Mouse (Mus musculus): ENCODE measurements around the gene 1110051M20Rik. TPM values are rescaled to one million over a fixed set of nuclear protein-coding genes. Genes with fewer than 3 reads are reported as not detected.
A peak's percentile ranks its signal among the peaks of the same experiment; 100 is the strongest.

1110051M20Rik gene
- polyA plus RNA-seq, 1 experiment, result 10.3 TPM

DNA sequence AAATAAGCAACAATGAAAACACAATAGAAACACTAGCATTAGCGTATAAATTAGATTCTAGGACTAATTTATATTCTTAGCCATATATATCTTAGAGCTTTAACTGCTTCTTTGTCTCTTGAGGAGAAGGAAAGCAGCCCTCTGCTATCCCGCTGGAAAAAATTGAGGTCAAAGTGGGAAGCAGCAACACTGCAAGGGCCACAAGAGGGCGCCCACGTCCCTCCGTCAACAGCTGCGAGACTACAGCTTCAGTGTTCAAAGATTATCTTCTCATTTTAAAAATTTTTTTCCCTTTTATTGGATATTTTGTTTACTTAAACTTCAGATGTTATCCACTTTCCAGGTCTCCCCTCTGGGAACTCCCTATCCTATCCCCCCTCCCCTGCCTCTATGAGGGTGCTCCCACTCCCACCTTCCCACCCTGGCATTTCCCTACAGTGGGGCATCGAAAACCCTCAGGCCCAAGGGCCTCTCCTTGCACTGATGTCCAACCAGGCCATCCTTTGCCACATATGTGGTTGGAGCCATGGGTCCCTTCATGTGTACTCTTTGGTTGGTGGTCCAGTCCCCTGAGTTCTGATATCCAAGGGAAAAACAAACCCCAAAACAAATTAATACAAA is 158.5 kb downstream of the 1110051M20Rik start:
- Histone ChIP-seq H3K27ac (ENCODE audit: control insufficient read depth, insufficient read depth, low read length) (no peak overlapping the region), H3K36me3 (ENCODE audit: control insufficient read depth, insufficient read depth, low read length) (no peaks in the 10 kb centered on the region), H3K27me3 (ENCODE audit: control insufficient read depth, insufficient read depth, low read length) (no peaks in the 10 kb centered on the region), H3K4me1 (replicated peaks; ENCODE audit: control insufficient read depth, insufficient read depth, low read length) (0 out of 2 replicates have a peak, but pooled peaks cover under 1% of the 10 kb centered on the region), H3K4me3 (ENCODE audit: control insufficient read depth, insufficient read depth, low read length) (no peak overlapping the region)
- TF ChIP-seq POLR2A (IDR thresholded peaks at IDR 0.05; ENCODE audit: control insufficient read depth, extremely low read depth, insufficient read depth, low read length, poor library complexity), result no peak
- peak; percentile 76; the same call in 1 of the 2 replicates for TF ChIP-seq CTCF (IDR thresholded peaks at IDR 0.05; ENCODE audit: borderline replicate concordance, control insufficient read depth, extremely low read depth, insufficient read depth, low read length, poor library complexity)
- DNase-seq, result peak; percentile 64
- WGBS, result 21% methylated on average over 7 of the region's 7 CpGs

DNA sequence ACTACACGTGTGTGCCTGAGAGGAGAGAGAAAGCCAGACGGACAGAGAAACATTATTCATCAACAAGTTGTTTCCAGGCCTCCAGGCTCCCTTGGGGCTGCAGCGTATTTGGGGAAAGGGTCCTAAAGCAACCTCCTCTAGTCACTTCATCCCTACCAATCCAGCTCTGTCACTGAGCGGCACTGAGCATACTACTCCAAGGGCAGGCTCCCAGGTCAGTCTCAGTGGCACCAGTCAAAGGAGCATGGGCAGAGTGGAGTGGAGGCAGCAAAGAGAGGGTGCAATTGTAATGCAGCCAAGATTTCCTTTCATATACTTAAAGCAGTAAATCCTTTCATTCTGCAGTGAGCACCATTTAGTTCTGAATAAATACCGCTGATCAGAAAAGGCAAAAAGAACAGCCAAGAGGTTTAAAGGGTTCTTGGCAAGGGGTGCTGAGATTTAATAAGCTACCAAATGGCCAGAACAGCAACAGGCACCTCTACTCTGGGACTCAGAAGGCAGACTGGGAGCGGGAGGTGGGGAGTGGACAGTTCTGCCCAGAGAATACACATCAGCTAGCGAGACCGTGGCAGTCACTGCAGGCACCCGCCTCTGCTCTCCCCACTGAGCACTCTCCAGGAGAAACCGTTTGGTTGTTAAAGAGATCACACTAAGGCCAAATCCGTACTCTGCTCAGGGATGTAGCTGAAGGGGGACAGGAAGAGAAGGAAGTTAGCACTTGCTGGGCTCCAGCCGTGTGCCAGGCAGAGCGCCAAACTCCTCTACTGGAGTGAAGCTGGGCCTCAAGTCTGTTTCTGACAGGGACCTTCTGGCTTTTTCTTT is 159.9 kb downstream of the 1110051M20Rik start:
- no peak overlapping the region for H3K4me3 ChIP-seq (ENCODE audit: control insufficient read depth, insufficient read depth, low read length)
- DNase-seq, result no peak
- no peaks in the 10 kb centered on the region for H3K4me1 ChIP-seq (replicated peaks; ENCODE audit: control insufficient read depth, insufficient read depth, low read length)
- 75% methylated on average over 13 of the region's 13 CpGs for WGBS
- no peaks in the 10 kb centered on the region for H3K36me3 ChIP-seq (ENCODE audit: control insufficient read depth, insufficient read depth, low read length)
- no peak for TF ChIP-seq CTCF (IDR thresholded peaks at IDR 0.05; ENCODE audit: borderline replicate concordance, control insufficient read depth, extremely low read depth, insufficient read depth, low read length, poor library complexity)
- no peak for TF ChIP-seq POLR2A (IDR thresholded peaks at IDR 0.05; ENCODE audit: control insufficient read depth, extremely low read depth, insufficient read depth, low read length, poor library complexity)
- H3K27me3 ChIP-seq (ENCODE audit: control insufficient read depth, insufficient read depth, low read length), result no peaks in the 10 kb centered on the region
- no peak overlapping the region for H3K27ac ChIP-seq (ENCODE audit: control insufficient read depth, insufficient read depth, low read length)

DNA sequence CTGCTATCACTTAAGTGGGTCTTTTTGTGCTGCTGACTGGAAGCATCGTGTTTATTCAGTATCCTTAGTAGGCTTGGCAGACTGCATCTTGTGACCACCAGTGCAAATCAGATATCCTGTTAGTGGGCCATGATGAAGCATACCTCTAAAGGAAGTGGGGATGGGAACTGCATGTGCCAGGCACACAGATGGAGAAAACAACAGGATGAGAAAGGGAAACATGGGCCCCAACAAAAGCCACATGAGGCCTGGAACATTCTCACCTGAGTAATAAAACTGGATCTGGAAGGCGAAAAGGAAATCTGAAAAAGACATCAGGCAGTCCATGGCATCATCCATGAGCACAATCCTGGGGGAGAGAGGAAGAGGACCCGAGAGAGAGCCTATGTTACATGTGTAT is 160.5 kb downstream of the 1110051M20Rik start:
- no peak for DNase-seq
- H3K27me3 ChIP-seq (ENCODE audit: control insufficient read depth, insufficient read depth, low read length), result no peaks in the 10 kb centered on the region

DNA sequence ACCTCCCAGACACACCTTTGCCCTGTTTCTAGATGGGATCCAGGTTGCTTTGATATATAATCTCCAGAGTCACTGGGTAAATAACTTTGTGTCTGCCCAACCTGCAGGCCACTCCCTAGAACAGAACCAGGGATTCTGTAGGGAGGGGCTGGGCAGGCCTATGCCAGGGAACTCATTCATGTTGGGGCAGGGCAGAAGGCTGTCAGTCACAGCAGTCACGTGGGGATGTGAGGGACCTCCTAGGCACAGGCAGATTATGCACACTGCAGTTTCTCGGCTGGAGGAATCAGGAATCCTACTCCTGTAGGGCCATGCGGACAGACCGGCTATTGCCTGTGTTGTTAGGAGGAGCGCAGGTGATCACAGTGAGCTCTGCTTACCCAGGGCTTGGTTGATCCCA is 163.1 kb downstream of the 1110051M20Rik start:
- no peak overlapping the region for H3K27ac ChIP-seq (ENCODE audit: control insufficient read depth, insufficient read depth, low read length)
- H3K4me1 ChIP-seq (replicated peaks; ENCODE audit: control insufficient read depth, insufficient read depth, low read length), result no peaks in the 10 kb centered on the region
- H3K36me3 ChIP-seq (ENCODE audit: control insufficient read depth, insufficient read depth, low read length), result no peaks in the 10 kb centered on the region; the same call in 1 of the 2 replicates
- 93% methylated on average over 5 of the region's 5 CpGs for WGBS
- TF ChIP-seq POLR2A (IDR thresholded peaks at IDR 0.05; ENCODE audit: control insufficient read depth, extremely low read depth, insufficient read depth, low read length, poor library complexity) (no peak), CTCF (IDR thresholded peaks at IDR 0.05; ENCODE audit: borderline replicate concordance, control insufficient read depth, extremely low read depth, insufficient read depth, low read length, poor library complexity) (no peak)
- no peaks in the 10 kb centered on the region for H3K27me3 ChIP-seq (ENCODE audit: control insufficient read depth, insufficient read depth, low read length)
- no peak for DNase-seq
- H3K4me3 ChIP-seq (ENCODE audit: control insufficient read depth, insufficient read depth, low read length), result no peak overlapping the region

More for the DNA sequence above, 160.5 kb downstream of the 1110051M20Rik start:
- no peak overlapping the region for H3K27ac ChIP-seq (ENCODE audit: control insufficient read depth, insufficient read depth, low read length)
- 72% methylated on average over 3 of the region's 3 CpGs for WGBS
- no peaks in the 10 kb centered on the region for H3K36me3 ChIP-seq (ENCODE audit: control insufficient read depth, insufficient read depth, low read length)
- no peak overlapping the region for H3K4me3 ChIP-seq (ENCODE audit: control insufficient read depth, insufficient read depth, low read length)
- TF ChIP-seq CTCF (IDR thresholded peaks at IDR 0.05; ENCODE audit: borderline replicate concordance, control insufficient read depth, extremely low read depth, insufficient read depth, low read length, poor library complexity) (no peak), POLR2A (IDR thresholded peaks at IDR 0.05; ENCODE audit: control insufficient read depth, extremely low read depth, insufficient read depth, low read length, poor library complexity) (no peak)
- no peaks in the 10 kb centered on the region for H3K4me1 ChIP-seq (replicated peaks; ENCODE audit: control insufficient read depth, insufficient read depth, low read length)

DNA sequence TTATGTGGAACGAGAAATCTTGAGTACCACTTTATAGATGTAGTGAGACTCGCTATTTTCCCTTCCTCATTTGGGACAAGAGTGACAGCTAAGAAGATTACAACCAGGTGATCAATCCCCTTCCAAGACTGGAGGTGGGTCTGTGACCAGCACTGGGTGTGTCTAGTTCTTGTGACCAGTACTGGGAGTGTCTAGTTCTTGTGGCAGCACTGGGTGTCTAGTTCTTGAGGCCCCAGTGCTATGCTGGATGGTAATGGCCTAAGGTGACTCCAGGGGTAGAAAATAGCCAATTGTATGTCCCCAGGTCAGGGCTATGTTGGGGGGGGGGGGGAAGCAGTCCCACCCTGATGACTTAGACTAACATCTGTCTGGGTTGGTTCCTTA is 165.1 kb downstream of the 1110051M20Rik start:
- DNase-seq, result no peak
- TF ChIP-seq CTCF (IDR thresholded peaks at IDR 0.05; ENCODE audit: borderline replicate concordance, control insufficient read depth, extremely low read depth, insufficient read depth, low read length, poor library complexity) (no peak), POLR2A (IDR thresholded peaks at IDR 0.05; ENCODE audit: control insufficient read depth, extremely low read depth, insufficient read depth, low read length, poor library complexity) (no peak)
- H3K27ac ChIP-seq (ENCODE audit: control insufficient read depth, insufficient read depth, low read length), result no peak overlapping the region
- H3K4me3 ChIP-seq (ENCODE audit: control insufficient read depth, insufficient read depth, low read length), result no peak overlapping the region
- 85% methylated on average over 2 of the region's 2 CpGs for WGBS
- H3K36me3 ChIP-seq (ENCODE audit: control insufficient read depth, insufficient read depth, low read length), result peaks cover 18% of the 10 kb centered on the region
- no peaks in the 10 kb centered on the region for H3K27me3 ChIP-seq (ENCODE audit: control insufficient read depth, insufficient read depth, low read length)
- no peaks in the 10 kb centered on the region for H3K4me1 ChIP-seq (replicated peaks; ENCODE audit: control insufficient read depth, insufficient read depth, low read length)

DNA sequence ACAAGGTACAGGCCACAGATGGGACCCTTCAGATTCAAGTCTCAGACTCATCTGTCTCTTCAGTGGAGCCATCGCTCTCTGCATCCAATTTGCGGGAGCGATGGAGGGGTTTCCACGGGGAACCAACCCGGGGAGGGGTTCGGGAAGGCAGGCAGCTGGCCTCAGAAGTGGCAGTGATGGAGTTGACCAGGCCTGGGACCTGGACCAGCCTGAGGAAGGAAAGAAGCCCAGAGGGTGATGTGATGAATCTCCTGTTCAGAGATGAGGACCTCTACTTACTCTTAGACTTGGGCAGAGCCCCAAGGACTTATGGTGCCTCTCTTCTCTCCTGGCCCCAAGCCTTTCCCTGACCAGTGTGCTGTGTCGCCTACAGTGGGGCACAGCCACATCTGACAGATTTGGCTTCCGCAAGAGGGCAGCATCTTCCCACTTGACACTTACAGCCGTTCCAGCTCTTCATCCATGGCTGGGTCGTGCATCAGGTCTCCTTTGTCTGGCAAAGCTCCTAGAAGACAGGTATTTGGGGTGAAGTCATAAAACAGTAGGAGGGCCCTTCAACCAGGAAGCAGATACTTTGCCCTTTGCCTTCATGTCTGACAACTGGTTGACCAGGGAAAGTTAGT is 165.6 kb downstream of the 1110051M20Rik start:
- 79% methylated on average over 10 of the region's 10 CpGs for WGBS

More for the DNA sequence above, 165.6 kb downstream of the 1110051M20Rik start:
- no peak overlapping the region for H3K4me3 ChIP-seq (ENCODE audit: control insufficient read depth, insufficient read depth, low read length)
- H3K36me3 ChIP-seq (ENCODE audit: control insufficient read depth, insufficient read depth, low read length), result peaks cover 23% of the 10 kb centered on the region
- H3K27me3 ChIP-seq (ENCODE audit: control insufficient read depth, insufficient read depth, low read length), result no peaks in the 10 kb centered on the region
- H3K27ac ChIP-seq (ENCODE audit: control insufficient read depth, insufficient read depth, low read length), result no peak overlapping the region
- H3K4me1 ChIP-seq (replicated peaks; ENCODE audit: control insufficient read depth, insufficient read depth, low read length), result no peaks in the 10 kb centered on the region
- DNase-seq, result peak; percentile 27
- TF ChIP-seq CTCF (IDR thresholded peaks at IDR 0.05; ENCODE audit: borderline replicate concordance, control insufficient read depth, extremely low read depth, insufficient read depth, low read length, poor library complexity), result no peak
- TF ChIP-seq POLR2A (IDR thresholded peaks at IDR 0.05; ENCODE audit: control insufficient read depth, extremely low read depth, insufficient read depth, low read length, poor library complexity), result no peak
